Mouse (Mus musculus) C2C12 (cell line): ENCODE measurements around the gene Six3. TPM values are rescaled to one million over a fixed set of nuclear protein-coding genes. Genes with fewer than 3 reads are reported as not detected.

Experiments
- H3K27me3 ChIP-seq: one replicate; pipeline ENCODE4 v1.6.1; 2011; ENCODE audit not compliant: control insufficient read depth, insufficient read depth, insufficient read length
- H3K36me3 ChIP-seq: one replicate; pipeline ENCODE4 v1.6.1; 2011; ENCODE audit not compliant: control insufficient read depth, insufficient read depth
- H3K4me3 ChIP-seq: one replicate; pipeline ENCODE4 v1.5.1; 2011; ENCODE audit warnings: mild to moderate bottlenecking, control low read depth; ENCODE audit not compliant: poor library complexity, insufficient read depth, severe bottlenecking
- H3K79me2 ChIP-seq: one replicate; pipeline ENCODE4 v1.6.1; 2011; ENCODE audit not compliant: control insufficient read depth, insufficient read depth
- H3K79me3 ChIP-seq: one replicate; pipeline ENCODE4 v1.6.1; 2011; ENCODE audit warnings: low read depth, control low read depth
- H3ac ChIP-seq: one replicate; pipeline ENCODE3; 2011; ENCODE audit warnings: low read depth; ENCODE audit not compliant: control insufficient read depth, insufficient read length
- CEBPB ChIP-seq: IDR thresholded peaks from one replicate; pipeline ENCODE4 v1.6.1; 2011; ENCODE audit warnings: low read depth, mild to moderate bottlenecking, control low read depth, moderate library complexity
- CTCF ChIP-seq: IDR thresholded peaks from one replicate; pipeline ENCODE4 v1.5.1; 2011; ENCODE audit not compliant: control insufficient read depth, insufficient read depth, insufficient read length
- FOSL1 ChIP-seq: IDR thresholded peaks from one replicate; pipeline ENCODE4 v1.8.0; 2011; ENCODE audit warnings: mild to moderate bottlenecking, low read length; ENCODE audit not compliant: poor library complexity, insufficient read depth, severe bottlenecking
- MAX ChIP-seq: IDR thresholded peaks from one replicate; pipeline ENCODE4 v1.6.1; 2011; ENCODE audit warnings: mild to moderate bottlenecking, control low read depth
- MYOD1 ChIP-seq: IDR thresholded peaks from one replicate; pipeline ENCODE4 v1.6.1; 2011; ENCODE audit warnings: low read depth; ENCODE audit not compliant: control insufficient read depth, insufficient read length
- MYOG ChIP-seq: IDR thresholded peaks from one replicate; pipeline ENCODE4 v1.6.1; 2011; ENCODE audit not compliant: control insufficient read depth, insufficient read length; ENCODE audit errors: extremely low read depth
- USF1 ChIP-seq: IDR thresholded peaks from one replicate; pipeline ENCODE4 v1.6.1; 2011; ENCODE audit warnings: low read depth, mild to moderate bottlenecking, control low read depth, moderate library complexity
- long read RNA-seq, 2 experiments: library from polyadenylated mRNA; unstranded; transcript quantifications; one replicate each; pipeline ENCODE4 v2.0.0; 2019 to 2020
- polyA plus RNA-seq: library from polyadenylated mRNA; unstranded; fragments of >200 nt; fragmentation: generic; extraction: Trizol; gene quantifications from one replicate; pipeline ENCODE4 v1.2.1, GENCODE M21; 2012; ENCODE audit warnings: missing spikeins

Gene Six3
- not detected for polyA plus RNA-seq
- long read RNA-seq, experiment 1: 0 reads
- long read RNA-seq, experiment 2: 0 reads

DNA sequence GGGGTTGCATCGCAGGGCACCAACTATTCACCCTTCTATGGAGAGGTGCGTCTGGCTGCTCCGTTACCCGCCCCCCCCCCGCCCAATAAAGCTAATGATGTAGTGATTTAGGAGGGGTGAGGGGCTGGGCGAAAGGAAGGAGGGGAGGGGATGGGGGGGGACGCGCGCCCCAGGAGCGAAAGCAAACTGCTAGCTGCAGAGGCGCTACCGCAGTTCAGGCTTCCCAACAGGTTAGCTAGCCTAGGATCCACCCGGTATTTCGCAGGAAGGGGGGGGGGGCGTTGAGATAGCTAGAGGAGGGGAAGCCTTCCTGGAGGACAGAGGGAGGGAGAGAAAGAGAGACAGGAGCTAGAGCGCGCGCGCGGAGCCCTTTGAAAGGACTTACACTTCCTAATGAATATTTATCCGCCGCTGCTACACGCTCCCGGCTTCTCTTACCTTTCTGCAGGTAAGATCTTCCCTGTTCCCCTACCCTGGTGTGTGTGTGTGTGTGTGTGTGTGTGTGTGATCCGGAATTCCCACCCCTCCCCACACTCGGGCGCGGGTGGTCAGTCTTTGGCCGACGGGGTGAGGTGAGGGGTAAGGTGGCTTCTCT, at the start of gene Six3:
Gene Six3, plus strand, starts transcription at position 343 of the 595 bp plus-strand sequence.
- Histone ChIP-seq H3K79me2 (no peaks in the 10 kb centered on the region), H3K79me3 (no peaks in the 10 kb centered on the region)

DNA sequence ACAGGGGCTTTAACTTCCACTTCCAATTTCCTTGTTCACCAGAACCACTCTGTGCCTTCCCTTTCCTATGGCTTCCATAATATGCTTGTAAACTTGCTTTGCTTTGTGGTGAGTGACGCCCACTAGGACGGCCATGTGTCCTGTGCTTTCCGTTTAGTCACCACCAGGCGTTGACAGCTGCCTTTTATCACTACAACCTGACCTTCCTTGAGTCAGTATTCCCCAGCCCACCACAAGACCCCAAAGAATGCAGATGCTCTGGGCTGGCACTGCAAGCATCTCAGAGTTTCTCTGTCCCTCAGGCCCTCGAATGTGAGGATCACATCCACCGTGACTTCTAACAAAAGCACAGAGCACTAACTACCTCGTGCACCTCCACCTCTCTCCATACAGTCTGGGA, 49.3 kb upstream of the Six3 start:
- H3K79me3 ChIP-seq: no peaks in the 10 kb centered on the region
- H3K27me3 ChIP-seq: no peaks in the 10 kb centered on the region
- H3K79me2 ChIP-seq: no peaks in the 10 kb centered on the region
- TF ChIP-seq USF1: no peak
- TF ChIP-seq CEBPB: no peak
- TF ChIP-seq MYOG: no peak
- no peak for TF ChIP-seq MAX
- no peak for TF ChIP-seq MYOD1
- no peak for TF ChIP-seq CTCF
- no peaks in the 10 kb centered on the region for H3K36me3 ChIP-seq
- H3ac ChIP-seq: no peak overlapping the region
- H3K4me3 ChIP-seq: no peak overlapping the region

More for the DNA sequence above, at the start of gene Six3:
- TF ChIP-seq CTCF: no peak
- TF ChIP-seq MYOD1: no peak
- no peak for TF ChIP-seq MAX
- TF ChIP-seq MYOG: no peak
- TF ChIP-seq USF1: no peak
- TF ChIP-seq CEBPB: no peak
- TF ChIP-seq FOSL1: no peak
- Histone ChIP-seq H3K36me3 (no peaks in the 10 kb centered on the region), H3ac (no peak within 1 kb of the TSS), H3K4me3 (no peak within 1 kb of the TSS), H3K27me3 (peaks cover 68% of the 10 kb centered on the region)

DNA sequence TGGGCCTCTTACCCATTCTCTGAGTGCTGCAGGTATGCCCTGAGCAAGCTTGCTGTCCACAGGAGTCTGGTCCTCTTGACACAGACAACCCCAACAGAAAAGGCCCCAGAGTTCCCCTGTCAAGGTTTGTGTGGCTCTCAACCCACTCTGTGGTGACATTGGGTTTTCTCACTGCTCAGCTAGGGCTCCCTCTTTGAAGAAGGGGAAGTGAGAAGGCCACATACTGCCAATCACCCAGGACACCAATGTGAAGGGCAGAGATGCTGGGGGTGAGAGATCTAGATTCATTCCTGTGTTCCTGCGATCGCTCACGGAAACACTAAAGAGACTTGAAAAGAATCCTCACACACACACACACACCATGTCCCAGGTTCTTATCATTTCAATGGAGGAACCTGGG, 39.4 kb upstream of the Six3 start:
- no peaks in the 10 kb centered on the region for H3K79me3 ChIP-seq
- no peaks in the 10 kb centered on the region for H3K79me2 ChIP-seq
- H3K36me3 ChIP-seq: no peaks in the 10 kb centered on the region
- no peak for TF ChIP-seq CEBPB
- TF ChIP-seq FOSL1: no peak
- no peak for TF ChIP-seq MAX
- H3K4me3 ChIP-seq: no peak overlapping the region
- no peak overlapping the region for H3ac ChIP-seq
- H3K27me3 ChIP-seq: no peaks in the 10 kb centered on the region

DNA sequence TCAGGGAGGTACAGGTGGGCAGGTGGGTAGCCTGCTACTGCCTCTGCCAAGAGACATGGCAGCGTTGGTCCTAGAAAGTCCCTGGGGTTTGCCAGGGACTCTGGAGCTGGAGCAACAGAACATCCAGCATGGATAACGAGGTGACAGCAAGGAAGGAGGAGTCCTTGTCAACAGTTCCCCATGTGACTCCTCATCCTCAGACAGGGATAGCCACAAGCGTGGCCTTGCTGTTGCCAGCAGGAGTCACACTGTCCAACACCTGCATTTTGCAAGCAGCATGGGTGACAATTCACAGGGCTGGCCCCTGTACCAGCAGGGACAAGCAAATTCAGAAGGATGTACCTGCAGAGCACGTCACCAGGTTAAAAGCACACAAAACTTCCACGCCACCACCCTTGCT, 35.1 kb upstream of the Six3 start:
- no peaks in the 10 kb centered on the region for H3K79me2 ChIP-seq
- no peaks in the 10 kb centered on the region for H3K36me3 ChIP-seq
- no peak overlapping the region for H3K4me3 ChIP-seq
- no peaks in the 10 kb centered on the region for H3K27me3 ChIP-seq
- no peaks in the 10 kb centered on the region for H3K79me3 ChIP-seq
- H3ac ChIP-seq: no peak overlapping the region
- no peak for TF ChIP-seq USF1
- no peak for TF ChIP-seq FOSL1
- TF ChIP-seq CTCF: no peak
- TF ChIP-seq MYOD1: no peak
- TF ChIP-seq CEBPB: no peak
- TF ChIP-seq MYOG: no peak
- TF ChIP-seq MAX: no peak

DNA sequence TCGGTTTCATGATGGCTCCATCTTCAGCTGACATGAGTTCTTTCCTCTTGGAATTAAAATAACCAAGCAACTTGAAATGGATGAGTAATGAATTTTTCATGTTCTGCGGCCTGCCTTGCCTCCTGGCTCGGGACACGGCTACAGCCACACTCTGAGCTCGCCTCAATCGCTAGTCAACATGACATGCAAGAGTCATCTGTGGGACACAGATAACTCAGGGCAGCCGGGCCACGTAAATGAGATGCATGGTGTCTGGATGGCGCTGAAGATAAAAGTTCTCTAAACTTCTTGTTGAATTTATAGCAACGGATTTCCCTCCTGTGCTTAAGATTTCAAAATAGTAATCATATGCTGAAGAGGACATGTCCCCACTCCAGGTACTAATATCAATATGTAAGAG, 34.1 kb upstream of the Six3 start:
- Histone ChIP-seq H3K27me3 (no peaks in the 10 kb centered on the region), H3K36me3 (no peaks in the 10 kb centered on the region), H3K79me2 (no peaks in the 10 kb centered on the region), H3K4me3 (no peak overlapping the region), H3K79me3 (no peaks in the 10 kb centered on the region), H3ac (no peak overlapping the region)
- TF ChIP-seq CEBPB: no peak
- TF ChIP-seq MAX: no peak
- no peak for TF ChIP-seq MYOD1
- no peak for TF ChIP-seq USF1
- TF ChIP-seq MYOG: no peak
- no peak for TF ChIP-seq CTCF
- no peak for TF ChIP-seq FOSL1

DNA sequence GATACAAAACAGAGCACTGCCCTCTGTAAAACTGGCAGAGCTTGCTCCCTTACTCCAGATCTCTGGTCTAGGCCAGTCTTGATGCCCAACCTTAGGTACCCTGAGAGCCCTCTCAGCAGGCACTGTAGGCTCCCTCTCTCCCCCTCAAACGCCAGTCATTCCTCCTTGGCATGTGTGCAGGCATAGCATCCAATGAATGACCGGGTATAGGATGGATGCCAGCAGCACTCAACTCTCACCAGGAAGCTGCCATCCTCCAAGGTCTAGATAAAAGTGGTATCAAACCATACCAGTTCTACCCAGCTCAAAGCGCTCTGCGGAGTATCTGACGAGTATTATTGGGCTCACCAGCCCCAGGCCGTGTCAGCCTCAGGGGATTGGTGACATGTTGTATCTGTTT, 33.2 kb upstream of the Six3 start:
- no peak overlapping the region for H3K4me3 ChIP-seq
- H3K36me3 ChIP-seq: no peaks in the 10 kb centered on the region
- H3ac ChIP-seq: no peak overlapping the region
- H3K79me2 ChIP-seq: no peaks in the 10 kb centered on the region
- no peaks in the 10 kb centered on the region for H3K79me3 ChIP-seq
- H3K27me3 ChIP-seq: no peaks in the 10 kb centered on the region
- no peak for TF ChIP-seq MYOG
- no peak for TF ChIP-seq MYOD1
- TF ChIP-seq CEBPB: no peak
- no peak for TF ChIP-seq USF1
- TF ChIP-seq MAX: no peak
- TF ChIP-seq FOSL1: no peak
- no peak for TF ChIP-seq CTCF
